Mouse (Mus musculus): ENCODE data around the gene Defb29. TPM values are rescaled to one million over a fixed set of nuclear protein-coding genes. Genes with fewer than 3 reads are reported as not detected.

Defb29 gene
- polyA plus RNA-seq (2014; fragmentation: Nextera tagmentation; extraction: Ambion mirVana) = not detected in 2 replicates

DNA sequence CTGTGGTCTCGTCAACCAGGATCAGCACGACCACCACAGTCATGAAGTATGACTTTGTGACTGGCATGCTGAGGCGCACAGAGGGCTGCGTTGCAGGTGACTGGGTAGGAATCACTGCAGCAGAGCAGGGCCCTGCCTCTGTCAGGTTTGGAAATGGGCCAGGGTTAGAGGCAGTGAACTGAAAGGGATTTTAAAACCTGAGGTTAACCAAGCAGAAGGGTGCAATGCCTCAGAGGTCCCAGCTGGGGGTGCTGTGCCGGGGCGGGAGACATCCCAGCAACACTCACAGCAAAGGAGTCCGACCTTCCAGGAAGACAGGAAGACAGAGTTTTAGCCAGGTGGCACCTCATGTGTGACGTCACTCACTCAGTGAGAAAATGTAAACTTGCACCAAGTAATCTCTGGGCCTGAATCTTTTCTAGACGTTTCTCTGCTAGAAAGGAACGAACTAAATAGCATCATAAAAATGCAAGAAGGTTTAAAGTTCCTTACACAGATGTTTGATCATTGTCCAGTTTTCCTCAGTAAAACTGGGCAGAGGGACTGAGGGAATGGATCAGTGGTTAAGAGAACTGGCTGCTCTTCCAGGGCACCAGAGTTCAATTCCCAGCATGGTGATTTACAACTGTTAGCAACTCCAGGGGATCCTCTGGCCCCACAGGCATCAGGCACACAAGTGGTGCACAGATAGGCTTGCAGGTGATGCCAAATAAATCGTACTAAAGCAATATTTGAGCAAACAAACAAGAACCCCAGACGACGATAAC lies at the start of gene Defb29:
TSS of gene Defb29 (minus strand) at position 155 of the 767 bp plus-strand sequence.
- Histone ChIP-seq H3K27me3 (ENCODE audit: control insufficient read depth, insufficient read depth, low read length) (no peaks in the 10 kb centered on the region), H3K9ac (ENCODE audit: low read length) (no peak within 1 kb of the TSS), H3K4me1 (ENCODE audit: control insufficient read depth, insufficient read depth, low read length) (no peaks in the 10 kb centered on the region), H3K27ac (ENCODE audit: low read depth, low read length) (no peak within 1 kb of the TSS), H3K4me3 (ENCODE audit: low read depth, low read length) (no peak within 1 kb of the TSS), H3K36me3 (ENCODE audit: control insufficient read depth, insufficient read depth, low read length) (no peaks in the 10 kb centered on the region), H3K9me3 (ENCODE audit: control insufficient read depth, low read length) (no peaks in the 10 kb centered on the region; the same call in 1 of the 2 replicates), H3K4me2 (no peak within 1 kb of the TSS)
- DNase-seq (ENCODE audit: low spot score, missing footprints) = no peak
- no peak for ATAC-seq (ENCODE audit: low FRiP score)
- WGBS = 61% methylated on average over 13 of the region's 13 CpGs

DNA sequence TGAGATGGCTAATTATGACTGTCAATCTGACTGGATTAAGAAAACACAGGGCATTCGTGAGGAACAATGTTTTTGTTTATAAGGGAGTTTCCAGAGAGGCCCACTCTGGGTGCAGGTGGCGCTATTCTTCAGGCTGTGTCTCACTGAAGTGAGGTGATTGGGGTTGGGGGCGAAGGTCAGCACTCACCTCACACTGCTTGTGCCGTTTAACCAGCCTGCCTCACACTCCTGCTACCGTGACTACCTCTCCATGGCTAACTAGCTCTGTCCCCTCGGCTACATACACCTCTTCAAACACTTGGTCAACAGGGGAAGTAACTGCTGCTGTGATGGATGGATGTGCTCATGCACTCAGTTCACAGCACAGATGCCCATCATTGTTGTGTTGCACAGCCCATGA lies 49.1 kb upstream of the Defb29 start:
- no peak overlapping the region for H3K4me3 ChIP-seq (ENCODE audit: low read depth, low read length)
- no peak overlapping the region for H3K4me2 ChIP-seq
- WGBS = 51% methylated on average over 6 of the region's 6 CpGs
- no peak for ATAC-seq (ENCODE audit: low FRiP score)
- H3K27ac ChIP-seq (ENCODE audit: low read depth, low read length) = no peak overlapping the region
- no peak overlapping the region for H3K9ac ChIP-seq (ENCODE audit: low read length)
- H3K36me3 ChIP-seq (ENCODE audit: control insufficient read depth, insufficient read depth, low read length) = no peaks in the 10 kb centered on the region
- H3K27me3 ChIP-seq (ENCODE audit: control insufficient read depth, insufficient read depth, low read length) = no peaks in the 10 kb centered on the region
- H3K9me3 ChIP-seq (ENCODE audit: control insufficient read depth, low read length) = no peaks in the 10 kb centered on the region
- no peaks in the 10 kb centered on the region for H3K4me1 ChIP-seq (ENCODE audit: control insufficient read depth, insufficient read depth, low read length)
- peak; percentile 62 for DNase-seq (ENCODE audit: low spot score, missing footprints)

DNA sequence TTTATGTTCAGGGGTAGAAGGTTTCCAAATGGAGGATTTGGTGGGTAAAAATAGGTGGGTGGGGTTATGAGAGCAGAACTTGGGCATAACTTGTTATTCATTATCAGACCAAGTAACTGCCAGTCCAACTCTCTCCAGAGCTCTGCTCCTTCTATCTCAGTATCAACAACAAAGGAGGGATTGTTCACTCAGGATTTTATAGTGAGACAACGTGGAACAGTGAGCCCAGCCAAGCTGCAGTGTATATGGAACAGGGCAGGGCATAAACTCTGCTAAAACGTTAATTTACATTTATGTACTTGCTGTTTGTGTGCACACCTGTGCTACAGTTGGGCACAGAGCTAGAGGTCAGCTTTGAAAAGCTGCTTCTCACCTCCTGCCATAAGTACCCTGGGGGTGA lies 48.6 kb upstream of the Defb29 start:
- H3K9me3 ChIP-seq (ENCODE audit: control insufficient read depth, low read length) = no peaks in the 10 kb centered on the region
- no peak overlapping the region for H3K27ac ChIP-seq (ENCODE audit: low read depth, low read length)
- ATAC-seq (ENCODE audit: low FRiP score) (no peak), DNase-seq (ENCODE audit: low spot score, missing footprints) (peak; percentile 37)
- WGBS = 66% methylated on average over 2 of the region's 2 CpGs
- H3K4me1 ChIP-seq (ENCODE audit: control insufficient read depth, insufficient read depth, low read length) = no peaks in the 10 kb centered on the region
- no peaks in the 10 kb centered on the region for H3K27me3 ChIP-seq (ENCODE audit: control insufficient read depth, insufficient read depth, low read length)
- no peak overlapping the region for H3K4me3 ChIP-seq (ENCODE audit: low read depth, low read length)
- H3K4me2 ChIP-seq = no peak overlapping the region
- H3K36me3 ChIP-seq (ENCODE audit: control insufficient read depth, insufficient read depth, low read length) = no peaks in the 10 kb centered on the region
- no peak overlapping the region for H3K9ac ChIP-seq (ENCODE audit: low read length)

DNA sequence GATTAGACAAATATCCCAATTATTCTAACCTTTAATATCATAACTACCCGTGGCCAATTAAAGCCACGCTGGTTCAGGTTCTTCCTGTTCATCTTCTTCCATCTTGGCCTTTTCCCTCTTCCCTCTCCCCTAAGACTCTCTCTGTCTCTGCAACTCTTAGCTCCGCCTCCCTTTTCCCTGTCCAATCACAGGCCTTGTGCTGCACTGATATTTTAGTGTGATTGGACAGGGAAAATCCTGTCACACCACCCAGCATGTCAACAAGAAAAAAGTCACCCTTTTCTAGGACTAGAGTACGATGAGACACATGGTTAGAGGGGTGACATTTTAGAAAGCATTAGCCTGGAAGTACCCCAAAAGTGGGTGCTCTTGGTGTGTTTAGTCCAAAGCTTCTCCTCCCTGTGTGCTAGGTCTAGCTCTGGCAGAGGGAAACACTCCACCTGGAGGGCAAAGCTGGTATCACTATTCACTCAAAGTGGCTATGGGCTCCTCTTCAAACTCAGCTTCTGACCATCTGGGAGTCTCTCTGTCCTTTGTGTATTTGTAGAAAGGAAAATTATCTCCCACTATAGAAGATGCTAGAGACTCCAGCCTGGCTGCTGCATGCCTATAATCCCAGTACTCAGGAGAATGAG lies 47.1 kb upstream of the Defb29 start:
- 71% methylated on average over 4 of the region's 4 CpGs for WGBS
- no peak overlapping the region for H3K4me3 ChIP-seq (ENCODE audit: low read depth, low read length)
- H3K27me3 ChIP-seq (ENCODE audit: control insufficient read depth, insufficient read depth, low read length) = no peaks in the 10 kb centered on the region
- no peak overlapping the region for H3K9ac ChIP-seq (ENCODE audit: low read length)
- ATAC-seq (ENCODE audit: low FRiP score) = no peak
- DNase-seq (ENCODE audit: low spot score, missing footprints) = peak; percentile 87
- H3K4me2 ChIP-seq = no peak overlapping the region
- H3K27ac ChIP-seq (ENCODE audit: low read depth, low read length) = no peak overlapping the region
- no peaks in the 10 kb centered on the region for H3K36me3 ChIP-seq (ENCODE audit: control insufficient read depth, insufficient read depth, low read length)
- no peaks in the 10 kb centered on the region for H3K9me3 ChIP-seq (ENCODE audit: control insufficient read depth, low read length)
- no peaks in the 10 kb centered on the region for H3K4me1 ChIP-seq (ENCODE audit: control insufficient read depth, insufficient read depth, low read length)

- no peak overlapping the region for H3K27ac ChIP-seq (ENCODE audit: low read depth, low read length)
- no peaks in the 10 kb centered on the region for H3K27me3 ChIP-seq (ENCODE audit: control insufficient read depth, insufficient read depth, low read length)
- no peak for DNase-seq (ENCODE audit: low spot score, missing footprints)
- WGBS = 92% methylated on average over 11 of the region's 11 CpGs
- no peaks in the 10 kb centered on the region for H3K9me3 ChIP-seq (ENCODE audit: control insufficient read depth, low read length)
- H3K4me3 ChIP-seq (ENCODE audit: low read depth, low read length) = no peak overlapping the region
- H3K4me1 ChIP-seq (ENCODE audit: control insufficient read depth, insufficient read depth, low read length) = no peaks in the 10 kb centered on the region
- no peaks in the 10 kb centered on the region for H3K36me3 ChIP-seq (ENCODE audit: control insufficient read depth, insufficient read depth, low read length)
- ATAC-seq (ENCODE audit: low FRiP score) = no peak
- H3K4me2 ChIP-seq = no peak overlapping the region
- H3K9ac ChIP-seq (ENCODE audit: low read length) = no peak overlapping the region
Observed at GRCm38 (mm10) chr2:152580612-152581011, 40.7 kb upstream of the Defb29 start.

- Histone ChIP-seq H3K27ac (ENCODE audit: low read depth, low read length) (no peak within 1 kb of the TSS), H3K4me2 (no peak within 1 kb of the TSS), H3K4me1 (ENCODE audit: control insufficient read depth, insufficient read depth, low read length) (no peaks in the 10 kb centered on the region), H3K4me3 (ENCODE audit: low read depth, low read length) (no peak within 1 kb of the TSS), H3K9me3 (ENCODE audit: control insufficient read depth, low read length) (no peaks in the 10 kb centered on the region), H3K36me3 (ENCODE audit: control insufficient read depth, insufficient read depth, low read length) (no peaks in the 10 kb centered on the region), H3K27me3 (ENCODE audit: control insufficient read depth, insufficient read depth, low read length) (no peaks in the 10 kb centered on the region), H3K9ac (ENCODE audit: low read length) (no peak within 1 kb of the TSS)
- ATAC-seq (ENCODE audit: low FRiP score) = no peak
- 76% methylated on average over 7 of the region's 7 CpGs for WGBS
- DNase-seq (ENCODE audit: low spot score, missing footprints) = no peak
Observed at GRCm38 (mm10) chr2:152580107-152580506, 40.2 kb upstream of the Defb29 start, which contains the start of gene Defb19. Gene Defb19 (minus strand): TSS chr2:152580312.

DNA sequence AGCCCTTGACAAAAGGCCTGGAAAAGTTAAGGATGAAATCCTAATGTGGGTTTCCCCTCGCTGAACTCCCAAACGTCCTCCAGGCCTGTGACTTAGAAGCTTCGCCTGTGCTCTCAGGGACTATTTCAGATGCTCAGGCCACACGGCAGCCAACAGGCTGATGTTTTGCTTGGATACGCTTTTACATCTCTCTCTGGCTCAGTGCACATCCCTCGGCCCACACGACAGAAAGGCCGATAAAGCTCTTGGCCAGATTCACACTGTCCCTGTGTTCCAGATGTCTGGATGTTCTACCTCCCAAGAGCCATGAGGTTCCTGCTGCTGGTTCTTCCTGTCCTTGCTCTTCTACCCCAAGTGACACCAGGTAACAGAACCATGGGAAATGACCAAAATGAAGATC lies 33.6 kb upstream of the Defb29 start:
- H3K9me3 ChIP-seq (ENCODE audit: control insufficient read depth, low read length) = no peaks in the 10 kb centered on the region
- no peak overlapping the region for H3K9ac ChIP-seq (ENCODE audit: low read length)
- no peak overlapping the region for H3K27ac ChIP-seq (ENCODE audit: low read depth, low read length)
- ATAC-seq (ENCODE audit: low FRiP score) (no peak), DNase-seq (ENCODE audit: low spot score, missing footprints) (no peak)
- no peaks in the 10 kb centered on the region for H3K27me3 ChIP-seq (ENCODE audit: control insufficient read depth, insufficient read depth, low read length)
- no peaks in the 10 kb centered on the region for H3K36me3 ChIP-seq (ENCODE audit: control insufficient read depth, insufficient read depth, low read length)
- WGBS = 94% methylated on average over 8 of the region's 8 CpGs
- H3K4me1 ChIP-seq (ENCODE audit: control insufficient read depth, insufficient read depth, low read length) = no peaks in the 10 kb centered on the region
- H3K4me3 ChIP-seq (ENCODE audit: low read depth, low read length) = no peak overlapping the region
- H3K4me2 ChIP-seq = no peak overlapping the region

DNA sequence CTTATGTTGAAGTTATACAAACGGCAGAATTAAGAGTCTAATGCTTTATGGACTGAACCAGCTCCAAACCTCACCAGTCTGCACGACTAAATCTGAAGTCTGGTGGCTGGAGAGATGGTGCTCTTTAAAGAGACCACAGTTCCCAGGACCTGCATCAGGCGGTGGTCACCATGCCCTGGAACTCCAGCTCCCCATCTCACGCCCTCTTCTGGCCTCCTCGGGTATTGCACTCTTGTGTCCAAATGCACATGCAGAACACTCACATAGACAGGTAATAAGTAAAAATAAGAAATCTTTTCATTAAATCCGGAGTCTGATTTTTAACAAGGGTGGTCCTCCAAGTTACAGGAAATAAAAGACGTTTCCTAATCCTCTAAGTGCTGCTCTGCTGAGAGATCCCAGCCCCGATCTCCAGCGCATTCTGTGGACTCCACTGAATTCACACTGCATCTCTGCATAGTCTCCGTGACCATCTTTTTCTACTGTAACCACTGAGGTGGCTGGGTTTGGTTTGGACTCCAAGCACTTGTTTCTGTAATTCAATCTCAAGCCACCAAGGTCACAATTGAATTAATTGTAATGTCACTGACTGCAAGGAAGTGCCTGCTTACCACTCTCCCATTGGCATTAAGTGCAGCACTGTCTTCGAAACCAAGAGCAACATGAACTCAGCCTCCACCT lies 32.4 kb upstream of the Defb29 start, which contains the start of gene Defb21:
TSS of gene Defb21 (plus strand) at position 631 of the 681 bp plus-strand sequence.
- Histone ChIP-seq H3K27me3 (ENCODE audit: control insufficient read depth, insufficient read depth, low read length) (no peaks in the 10 kb centered on the region), H3K9ac (ENCODE audit: low read length) (no peak within 1 kb of the TSS), H3K9me3 (ENCODE audit: control insufficient read depth, low read length) (no peaks in the 10 kb centered on the region), H3K4me1 (ENCODE audit: control insufficient read depth, insufficient read depth, low read length) (no peaks in the 10 kb centered on the region), H3K4me2 (no peak within 1 kb of the TSS), H3K36me3 (ENCODE audit: control insufficient read depth, insufficient read depth, low read length) (no peaks in the 10 kb centered on the region), H3K27ac (ENCODE audit: low read depth, low read length) (no peak within 1 kb of the TSS), H3K4me3 (ENCODE audit: low read depth, low read length) (no peak within 1 kb of the TSS)
- ATAC-seq (ENCODE audit: low FRiP score) (no peak), DNase-seq (ENCODE audit: low spot score, missing footprints) (no peak)
- 65% methylated on average over 11 of the region's 11 CpGs for WGBS

DNA sequence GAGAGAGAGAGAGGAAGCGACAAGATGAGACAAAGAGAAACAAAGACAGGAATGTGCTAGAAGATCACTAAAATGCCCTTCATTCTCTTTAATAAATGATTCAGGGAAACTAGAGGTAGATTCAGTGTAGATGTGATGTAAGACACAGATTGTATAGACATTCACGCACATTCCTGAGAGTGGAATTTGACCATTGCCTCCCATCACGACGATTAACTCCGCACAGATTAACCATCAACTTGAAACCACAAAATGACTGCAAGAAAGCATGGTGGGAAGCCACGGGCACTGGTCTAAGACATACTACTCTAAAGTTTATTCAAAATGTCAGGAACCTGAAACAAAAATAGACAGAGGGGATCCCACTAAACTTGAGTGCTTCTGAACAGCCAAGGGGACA lies 30.4 kb upstream of the Defb29 start:
- no peak overlapping the region for H3K9ac ChIP-seq (ENCODE audit: low read length)
- ATAC-seq (ENCODE audit: low FRiP score) = no peak
- no peaks in the 10 kb centered on the region for H3K4me1 ChIP-seq (ENCODE audit: control insufficient read depth, insufficient read depth, low read length)

More for the DNA sequence above, 30.4 kb upstream of the Defb29 start:
- 84% methylated on average over 6 of the region's 6 CpGs for WGBS
- no peaks in the 10 kb centered on the region for H3K36me3 ChIP-seq (ENCODE audit: control insufficient read depth, insufficient read depth, low read length)
- no peak overlapping the region for H3K27ac ChIP-seq (ENCODE audit: low read depth, low read length)
- no peak overlapping the region for H3K4me3 ChIP-seq (ENCODE audit: low read depth, low read length)
- no peak for DNase-seq (ENCODE audit: low spot score, missing footprints)
- no peaks in the 10 kb centered on the region for H3K9me3 ChIP-seq (ENCODE audit: control insufficient read depth, low read length)
- no peak overlapping the region for H3K4me2 ChIP-seq
- H3K27me3 ChIP-seq (ENCODE audit: control insufficient read depth, insufficient read depth, low read length) = no peaks in the 10 kb centered on the region

Measured in midbrain, embryonic 11.5 days (tissue).